Mouse (Mus musculus) limb, embryonic 11.5 days (tissue): ENCODE results near the gene Tbc1d2. TPM values are rescaled to one million over a fixed set of nuclear protein-coding genes. Genes with fewer than 3 reads are reported as not detected.

Experiments
- ATAC-seq: fragments of 200-750 bp; cut with Nextera tagmentation; 2 replicates; pipeline ENCODE4 v1.8.0; 2017; ENCODE audit warnings: low read depth; ENCODE audit not compliant: insufficient number of reproducible peaks, low FRiP score, low TSS enrichment
- DNase-seq: peaks from one replicate; pipeline ENCODE4 v3.0.0-alpha.2; 2015; ENCODE audit warnings: low spot score
- H3K27ac ChIP-seq: fragments of 300-500 bp; sonication (generic); replicated peaks from 2 replicates; pipeline ENCODE4 v1.5.1; 2014; ENCODE audit warnings: low read depth, mild to moderate bottlenecking, low read length
- H3K27me3 ChIP-seq: fragments of 300-500 bp; sonication (generic); 2 replicates; pipeline ENCODE4 v1.6.1; 2014; ENCODE audit warnings: mild to moderate bottlenecking, low read length, mixed read lengths; ENCODE audit not compliant: control insufficient read depth, insufficient read depth
- H3K36me3 ChIP-seq: fragments of 300-500 bp; sonication (generic); 2 replicates; pipeline ENCODE4 v1.6.1; 2014; ENCODE audit warnings: mild to moderate bottlenecking, low read length, moderate library complexity, mixed read lengths; ENCODE audit not compliant: control insufficient read depth, insufficient read depth
- H3K4me1 ChIP-seq: fragments of 300-500 bp; sonication (generic); 2 replicates; pipeline ENCODE4 v1.6.1; 2014; ENCODE audit warnings: low read length, mixed read lengths; ENCODE audit not compliant: control insufficient read depth, insufficient read depth
- H3K4me2 ChIP-seq: fragments of 300-500 bp; sonication (generic); 2 replicates; pipeline ENCODE4 v1.6.1; 2014; ENCODE audit warnings: low read depth, mild to moderate bottlenecking, moderate library complexity; ENCODE audit not compliant: severe bottlenecking
- H3K4me3 ChIP-seq: fragments of 300-500 bp; sonication (generic); 2 replicates; pipeline ENCODE4 v1.5.1; 2014; ENCODE audit warnings: low read depth, low read length
- H3K9ac ChIP-seq: fragments of 300-500 bp; sonication (generic); 2 replicates; pipeline ENCODE4 v1.6.1; 2014; ENCODE audit warnings: mild to moderate bottlenecking, low read length
- H3K9me3 ChIP-seq: fragments of 300-500 bp; sonication (generic); 2 replicates; pipeline ENCODE4 v1.6.1; 2016; ENCODE audit warnings: low read length; ENCODE audit not compliant: control insufficient read depth
- WGBS: fragments of 180-500 bp; shearing (Covaris S2); extraction: QIAGEN DNeasy Blood & Tissue Kit; methylation state at CpG from one replicate; pipeline ENCODE4 v1.1.7; 2014; 5-methylcytosine and 5-hydroxymethylcytosine counted together
- polyA plus RNA-seq: library from polyadenylated mRNA; unstranded; fragments of >200 nt; fragmentation: Nextera tagmentation; extraction: Ambion mirVana; gene quantifications from 2 replicates; pipeline ENCODE4 v1.2.1, GENCODE M21; 2014

The Tbc1d2 gene
- polyA plus RNA-seq, 1 experiment from 2014 or later, result 0.96 TPM

- Histone ChIP-seq H3K4me1 (no peaks in the 10 kb centered on the region), H3K27me3 (no peaks in the 10 kb centered on the region), H3K9me3 (no peaks in the 10 kb centered on the region), H3K36me3 (no peaks in the 10 kb centered on the region), H3K4me3 (no peak overlapping the region), H3K4me2 (no peak overlapping the region), H3K27ac (no peak overlapping the region), H3K9ac (no peak overlapping the region)
- ATAC-seq (no peak), DNase-seq (no peak)
- 77% methylated on average over 22 of the region's 22 CpGs for WGBS
Observed at GRCm38 (mm10) chr4:46558672-46559667, 91.0 kb downstream of the Tbc1d2 start.

GRCm38 (mm10) chr4:46556933-46557332 is 93.1 kb downstream of the Tbc1d2 start:
- Histone ChIP-seq H3K9ac (no peak overlapping the region), H3K36me3 (no peaks in the 10 kb centered on the region), H3K4me3 (no peak overlapping the region), H3K27ac (no peak overlapping the region), H3K27me3 (no peaks in the 10 kb centered on the region), H3K4me2 (no peak overlapping the region), H3K9me3 (no peaks in the 10 kb centered on the region), H3K4me1 (no peaks in the 10 kb centered on the region)
- 77% methylated on average over 3 of the region's 3 CpGs for WGBS
- DNase-seq, result no peak
- no peak for ATAC-seq

DNA sequence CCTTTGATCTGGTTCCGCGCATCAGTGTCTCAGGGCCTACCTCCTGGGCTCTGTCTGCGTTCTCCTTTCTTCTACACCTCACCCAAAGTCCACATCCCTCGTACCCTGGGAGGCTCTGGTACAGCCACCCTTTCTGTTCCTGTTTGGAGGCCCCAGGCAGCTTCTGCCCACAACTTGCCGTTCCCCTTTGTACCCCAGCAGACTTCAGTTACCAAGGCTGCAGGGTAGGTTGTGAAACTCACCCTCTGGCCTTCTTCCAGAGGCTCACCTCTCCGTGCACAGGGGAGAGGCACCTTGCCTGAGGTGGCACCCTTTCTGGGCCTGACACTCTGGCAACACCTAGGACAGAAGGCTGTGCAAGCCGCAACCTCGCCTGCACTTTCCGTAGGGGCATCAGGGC is 94.2 kb downstream of the Tbc1d2 start:
- Histone ChIP-seq H3K4me1 (no peaks in the 10 kb centered on the region), H3K36me3 (no peaks in the 10 kb centered on the region), H3K9me3 (no peaks in the 10 kb centered on the region), H3K9ac (no peak overlapping the region), H3K4me3 (no peak overlapping the region), H3K4me2 (no peak overlapping the region), H3K27me3 (no peaks in the 10 kb centered on the region), H3K27ac (no peak overlapping the region)
- 85% methylated on average over 9 of the region's 9 CpGs for WGBS
- DNase-seq (no peak), ATAC-seq (no peak)

Other genes with a start within 250 kb of the Tbc1d2 start
- 13.5 and 13.9 TPM in 2 replicates for gene Hemgn, start 236.7 kb downstream of the Tbc1d2 start, polyA plus RNA-seq
- 403 and 422 TPM in 2 replicates for gene Anp32b, start 199.3 kb downstream of the Tbc1d2 start, polyA plus RNA-seq
- gene Nans, start 161.0 kb downstream of the Tbc1d2 start, polyA plus RNA-seq, result 94.8 and 98.0 TPM in 2 replicates
- 0.36 and 0.95 TPM in 2 replicates for gene Trim14, start 114.1 kb downstream of the Tbc1d2 start, polyA plus RNA-seq
- gene Coro2a, start 48.0 kb downstream of the Tbc1d2 start, polyA plus RNA-seq, result 1.7 and 2.7 TPM in 2 replicates